Comparison of ENCODE assay signal across 15 mouse cellular contexts in the genomic region with DNA sequence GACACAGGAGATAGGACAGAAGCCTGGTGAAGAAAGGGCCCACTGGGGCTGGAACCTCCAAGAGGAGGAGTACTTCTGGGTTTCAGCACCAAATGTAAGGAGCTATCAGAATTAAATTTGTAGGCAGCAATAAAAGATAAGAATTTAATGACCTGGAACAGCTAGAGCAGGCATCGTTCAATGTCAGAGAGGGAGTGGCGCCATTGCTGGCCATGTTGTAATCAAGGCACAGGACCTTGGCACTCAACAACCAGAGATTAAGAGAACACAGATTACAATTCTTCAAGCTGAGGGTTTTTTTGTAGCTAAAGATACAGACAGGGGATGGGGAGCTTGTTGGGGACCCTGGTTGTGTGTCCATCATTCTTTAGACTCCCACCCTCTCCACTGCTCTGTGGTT.
DNase-seq lines count a peak whose midpoint lies in the region; TF ChIP-seq lines count a peak whose summit lies in the region.
"Had no signal": no experiment of that assay in that cellular context is flagged by ENCODE, and none has a peak within 500 bp of the region (broad histone marks: within the 10 kb centered on the region; RNA-seq: fewer than 3 reads in every experiment).

No protein-coding gene starts in this region.

- no peak overlapping the region for H3K9ac ChIP-seq in liver, adult 2 months (ENCODE audit: low read depth, low read length)
- H3K9ac ChIP-seq: embryonic facial prominence, embryonic 12.5 days; forebrain, embryonic 13.5 days; forebrain, embryonic 15.5 days; forebrain, postnatal 0 days had no signal

- 74% methylated on average over 2 of the region's 2 CpGs for WGBS in liver, adult 2 months

- H3K27me3 ChIP-seq in liver, adult 2 months (ENCODE audit: control insufficient read depth, insufficient read depth, low read length), result no peaks in the 10 kb centered on the region
- H3K27me3 ChIP-seq: embryonic facial prominence, embryonic 12.5 days; forebrain, embryonic 13.5 days; forebrain, embryonic 15.5 days had no signal

- DNase-seq in adrenal gland, adult 8-10 months, result peak; percentile 51
- no peak for DNase-seq in adrenal gland, postnatal 4 days (ENCODE audit: low spot score in 2 of 2)
- peak; percentile 19 for DNase-seq in liver, adult 2 months (ENCODE audit: extremely low read depth, low read depth, low spot score)
- DNase-seq in liver, result no peak
- DNase-seq in layer of hippocampus, postnatal 14 days (ENCODE audit: low spot score in 2 of 2), result no peak
- DNase-seq: cerebellum, adult 11-12 months; cerebellum, adult 2 months; cerebellum, adult 9-10 months; cerebellum, postnatal 10 days; cerebellum, postnatal 25 days; forebrain, postnatal 0 days had no signal

- no peak overlapping the region for H3K4me3 ChIP-seq in liver, adult 2 months (ENCODE audit: insufficient read depth, low read depth, low read length)
- H3K4me3 ChIP-seq: embryonic facial prominence, embryonic 10.5 days; embryonic facial prominence, embryonic 12.5 days; forebrain, embryonic 13.5 days; forebrain, embryonic 15.5 days had no signal

- H3K79me2 ChIP-seq in liver, adult 2 months (ENCODE audit: control insufficient read depth, insufficient read depth, low read length), result no peaks in the 10 kb centered on the region

- H3K36me3 ChIP-seq in liver, adult 2 months (ENCODE audit: control insufficient read depth, insufficient read depth, low read length), result no peaks in the 10 kb centered on the region
- H3K36me3 ChIP-seq: embryonic facial prominence, embryonic 10.5 days; embryonic facial prominence, embryonic 12.5 days; forebrain, embryonic 15.5 days had no signal

- no peaks in the 10 kb centered on the region for H3K4me1 ChIP-seq in liver, adult 2 months (ENCODE audit: control insufficient read depth, insufficient read depth, low read length)
- H3K4me1 ChIP-seq: embryonic facial prominence, embryonic 10.5 days; embryonic facial prominence, embryonic 12.5 days; forebrain, embryonic 15.5 days had no signal

- no peak for TF ChIP-seq CTCF in liver, adult 2 months (IDR thresholded peaks at IDR 0.05; ENCODE audit: low read depth, low read length)

- TF ChIP-seq POLR2A in liver, adult 2 months (IDR thresholded peaks at IDR 0.05; ENCODE audit: extremely low read depth, insufficient read depth, low read length), result no peak

- no peak overlapping the region for H3K27ac ChIP-seq in liver, adult 2 months (replicated peaks; ENCODE audit: insufficient read depth, low read depth, low read length)
- H3K27ac ChIP-seq: embryonic facial prominence, embryonic 10.5 days; embryonic facial prominence, embryonic 12.5 days; forebrain, embryonic 13.5 days; forebrain, embryonic 15.5 days had no signal

Comparison
In these comparisons a context has a peak if more than half of its experiments do, and no peak if none do; other contexts are left out.
1. DNase-seq: peak in adrenal gland, adult 8-10 months (single experiment) and liver, adult 2 months (single experiment); none in adrenal gland, postnatal 4 days (0 of 2), liver (single experiment) and layer of hippocampus, postnatal 14 days (0 of 2).